Mouse (Mus musculus) cerebellum, adult 9-11 months (tissue): ENCODE measurements at regions not wholly inside any gene's neighbourhood (a gene's known extent, or its start where the extent isn't known, plus 50 kb on each side); places are given as distances from the start of the nearest gene placed in this dataset.

Source experiments
- DNase-seq: peaks from one replicate; pipeline ENCODE4 v3.0.0; 2022

- no peak for DNase-seq
These were observed 313.5 kb downstream of the Bcl11a start for GRCm38 (mm10) chr11:24391385-24391784.

- DNase-seq, result no peak
These were observed 317.6 kb downstream of the Bcl11a start for GRCm38 (mm10) chr11:24395478-24395877.

- DNase-seq, result no peak
These were observed 319.1 kb downstream of the Bcl11a start for GRCm38 (mm10) chr11:24396911-24397310.

GRCm38 (mm10) chr11:24397710-24398109, 319.9 kb downstream of the Bcl11a start:
- DNase-seq, result no peak

DNA sequence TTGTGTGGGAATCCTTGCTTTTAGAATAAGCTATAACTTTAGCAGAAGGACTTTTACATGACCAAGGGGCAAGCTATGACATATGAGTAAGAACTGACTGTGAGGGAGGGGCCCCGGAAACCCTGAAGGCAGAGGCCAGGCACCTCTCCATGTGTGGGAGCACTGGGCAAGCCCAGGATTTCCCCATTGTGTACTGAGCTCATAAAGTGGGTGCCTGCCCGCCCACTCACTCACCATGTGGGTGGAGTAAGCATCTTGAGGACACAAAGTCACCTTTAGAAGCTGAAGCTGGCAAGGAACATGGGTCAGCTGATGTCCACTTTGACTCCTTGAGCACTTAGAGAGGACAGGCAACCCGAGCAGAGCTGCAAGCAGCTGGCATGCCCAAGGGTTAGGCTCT, 323.3 kb downstream of the Bcl11a start:
- no peak for DNase-seq

GRCm38 (mm10) chr11:24402127-24402526, 324.3 kb downstream of the Bcl11a start:
- no peak for DNase-seq

DNA sequence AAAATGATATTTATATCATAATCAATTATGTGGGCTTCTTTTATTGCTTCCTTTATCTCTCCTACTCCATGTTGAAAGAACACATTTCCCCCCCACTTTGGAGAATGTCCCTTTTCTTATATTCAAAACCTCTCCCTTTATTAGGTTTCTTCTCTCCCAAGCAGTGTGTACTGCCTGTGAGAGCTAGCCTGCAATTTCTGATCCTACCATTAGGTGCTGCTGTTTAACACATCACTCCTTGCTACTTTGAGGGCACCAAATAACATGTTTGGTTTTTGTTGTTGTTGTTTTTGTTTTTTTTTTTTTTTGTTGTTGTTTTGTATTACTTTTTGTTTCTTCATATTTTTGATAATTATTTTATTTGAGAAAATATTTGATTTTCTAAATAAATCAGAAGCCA, 336.9 kb downstream of the Bcl11a start:
- DNase-seq, result no peak

GRCm38 (mm10) chr11:24422066-24422775, 344.4 kb downstream of the Bcl11a start:
- no peak for DNase-seq

DNA sequence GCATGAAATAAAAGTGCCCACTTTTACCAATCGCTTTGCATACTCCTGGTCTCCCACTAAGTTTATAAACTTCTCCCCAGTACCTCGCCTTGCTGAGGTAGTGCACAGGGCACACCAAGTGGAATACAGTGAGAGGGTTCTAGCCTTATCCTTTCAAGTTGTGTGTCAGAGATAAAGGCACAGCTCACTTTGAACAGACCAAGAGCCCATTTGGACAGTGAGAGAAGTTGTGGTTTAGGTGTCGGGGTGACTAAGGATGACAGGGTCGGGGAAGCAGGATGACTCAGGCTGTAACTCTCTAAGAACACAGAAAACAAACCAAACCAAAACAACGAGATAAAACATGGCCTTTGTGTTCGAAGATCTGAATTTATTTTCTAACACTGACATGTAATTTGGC, 345.4 kb downstream of the Bcl11a start:
- no peak for DNase-seq

GRCm38 (mm10) chr11:24426995-24427883, 349.4 kb downstream of the Bcl11a start:
- no peak for DNase-seq

DNA sequence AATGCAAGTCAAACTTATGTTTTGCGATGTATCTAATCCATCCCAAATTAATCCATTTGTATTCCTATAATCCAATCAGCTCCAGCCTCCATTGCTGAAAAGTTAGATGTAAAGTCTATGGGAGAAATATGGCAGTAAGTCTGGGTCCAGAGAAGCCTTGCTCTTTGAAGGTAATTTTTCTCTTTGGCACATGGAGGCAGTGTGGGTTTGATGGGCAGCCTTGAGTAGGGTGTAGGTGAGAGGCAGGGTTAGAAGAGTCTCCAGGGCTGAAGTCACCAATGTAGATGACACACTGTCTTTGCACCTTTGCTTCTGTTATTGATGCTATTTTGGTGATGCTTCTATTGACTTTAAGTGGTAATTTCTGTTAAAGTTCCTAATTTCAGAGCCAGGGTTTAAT, 370.8 kb downstream of the Bcl11a start:
- no peak for DNase-seq

- DNase-seq, result no peak
These were observed 374.4 kb downstream of the Bcl11a start for GRCm38 (mm10) chr11:24452267-24452666.

DNA sequence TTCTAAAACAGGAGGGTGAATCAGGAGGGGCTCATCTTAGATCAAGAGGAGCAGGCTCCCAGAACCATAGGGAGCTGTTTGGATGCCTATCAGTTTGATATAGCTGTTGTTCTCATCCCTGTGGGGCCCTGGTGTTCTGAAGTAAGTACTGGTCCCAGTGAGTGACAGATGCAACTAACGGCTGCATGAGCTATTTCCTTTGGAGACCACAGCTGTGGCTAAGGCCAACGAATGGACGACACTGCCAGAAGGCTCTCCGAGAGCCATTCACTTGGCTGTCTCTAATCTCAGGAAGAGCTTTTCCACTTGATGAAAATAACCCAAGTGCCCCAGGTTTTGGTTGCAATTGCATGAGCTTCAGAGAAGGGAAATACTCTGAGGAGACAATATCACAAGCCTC, 386.8 kb downstream of the Bcl11a start:
- DNase-seq, result no peak

DNA sequence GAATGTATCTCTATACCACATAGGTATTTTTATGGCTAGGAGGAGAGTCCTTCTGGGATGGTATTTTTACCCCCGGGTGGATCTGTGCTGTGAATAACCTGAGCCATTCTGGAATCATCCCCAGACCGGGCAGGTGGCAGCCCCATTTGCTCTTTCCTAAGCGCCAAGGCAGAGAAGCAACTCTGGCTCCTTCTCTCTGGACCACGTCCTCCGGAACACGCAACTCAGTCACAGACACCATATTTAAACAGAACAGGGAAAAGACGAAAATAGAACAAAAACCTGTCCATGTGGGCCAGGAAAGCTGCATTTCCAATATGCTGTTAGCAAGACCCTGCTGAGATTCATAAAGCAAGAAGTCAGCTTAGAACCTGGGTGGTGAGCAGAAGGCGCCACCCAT, 389.6 kb downstream of the Bcl11a start:
- peak; percentile 66 for DNase-seq

GRCm38 (mm10) chr11:24470469-24470868, 392.6 kb downstream of the Bcl11a start:
- no peak for DNase-seq

GRCm38 (mm10) chr11:24472617-24473367, 394.9 kb downstream of the Bcl11a start:
- no peak for DNase-seq

GRCm38 (mm10) chr11:24473368-24474010, 395.6 kb downstream of the Bcl11a start:
- DNase-seq, result peak; percentile 7

DNA sequence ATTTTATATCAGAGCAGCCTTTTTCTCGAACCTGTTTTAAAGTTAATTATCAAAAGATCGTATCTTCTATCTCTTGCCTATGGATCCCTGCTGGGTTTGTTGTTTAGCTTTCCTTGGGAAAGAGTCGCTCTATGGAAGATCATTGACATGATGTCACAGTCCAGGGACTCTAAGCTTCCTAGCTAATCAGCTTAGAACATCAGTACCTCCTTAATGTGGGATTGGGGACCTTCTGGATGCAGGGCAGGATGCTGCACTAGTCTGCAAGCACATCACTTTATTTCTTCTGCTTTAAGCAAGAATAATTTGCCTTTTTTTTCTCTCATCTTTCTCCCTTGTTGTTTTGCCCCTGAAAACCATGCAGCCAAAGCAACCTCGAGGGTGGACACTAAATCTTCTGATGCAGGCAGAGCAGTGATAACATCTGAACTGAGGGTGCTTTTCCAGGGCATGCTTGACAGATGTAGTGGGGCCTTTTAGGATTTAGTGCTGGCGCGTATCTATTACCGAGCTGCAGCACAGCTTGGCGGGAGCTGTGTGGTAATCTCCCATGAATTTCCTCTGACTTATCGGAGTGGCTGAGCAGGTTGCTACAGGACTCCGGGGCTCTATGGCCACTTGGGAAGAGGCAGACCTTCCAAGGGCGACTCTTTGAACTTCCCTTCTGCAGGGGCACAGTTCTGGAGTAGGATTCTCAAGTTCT, 425.0 kb downstream of the Bcl11a start:
- no peak for DNase-seq

DNA sequence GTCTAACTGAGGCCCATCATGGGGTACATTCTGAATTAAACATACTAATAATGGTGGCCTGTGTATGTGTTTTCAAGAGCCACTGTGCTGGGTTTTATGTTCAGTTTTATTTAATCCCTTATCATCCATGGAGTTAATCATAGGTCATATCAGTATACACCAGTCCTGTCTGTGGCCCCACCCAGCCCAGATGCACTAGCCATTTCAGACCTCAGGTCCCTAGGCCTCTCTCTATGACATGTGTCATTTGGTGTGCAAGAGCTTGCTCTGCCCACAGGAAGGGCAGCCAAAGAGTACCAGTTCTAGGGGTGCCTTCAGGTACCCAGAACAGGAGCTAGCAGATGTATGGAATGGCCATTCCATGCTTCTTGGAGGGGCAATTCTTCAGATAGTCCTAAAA, 437.7 kb downstream of the Bcl11a start:
- DNase-seq, result no peak

- DNase-seq, result no peak
These were observed 457.6 kb downstream of the Bcl11a start for GRCm38 (mm10) chr11:24535462-24535861.

DNA sequence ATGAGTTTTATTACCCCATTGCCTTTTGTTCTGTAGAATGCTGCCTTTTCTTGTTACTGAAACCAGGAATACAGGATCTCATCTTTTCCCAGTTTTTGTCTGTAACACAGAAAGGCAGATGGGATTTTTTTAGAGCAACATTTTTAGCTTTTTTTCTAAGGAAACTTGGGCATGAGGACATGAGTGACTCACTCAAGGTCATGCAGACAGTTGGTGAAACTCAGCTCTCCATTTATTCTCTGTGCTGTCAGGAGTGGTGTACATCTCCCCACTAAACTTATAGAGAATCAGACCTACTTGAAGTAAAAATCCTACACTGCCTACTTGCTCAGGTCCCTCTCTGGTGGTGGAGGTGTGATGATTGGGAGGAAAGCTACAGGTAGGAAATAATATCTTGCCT, 459.9 kb downstream of the Bcl11a start:
- no peak for DNase-seq

DNA sequence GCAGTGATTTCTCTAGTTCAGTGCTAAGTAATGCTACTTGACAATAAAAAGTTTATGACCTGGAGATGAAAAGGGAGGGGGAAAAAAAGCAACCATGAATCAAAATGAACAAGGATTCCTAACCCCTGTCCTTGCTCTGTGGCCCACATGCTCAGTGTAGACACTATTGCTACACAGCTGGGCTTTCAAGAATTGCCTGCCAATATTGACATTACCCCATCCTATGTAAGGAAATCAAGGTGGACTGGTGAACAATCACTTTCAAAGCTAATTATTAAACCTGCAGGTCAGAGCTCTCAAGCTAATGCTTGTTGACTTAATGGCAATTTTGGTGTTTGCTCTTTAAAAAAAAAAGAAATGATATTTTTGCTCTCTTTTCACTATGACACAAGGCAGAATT, 491.8 kb downstream of the Bcl11a start:
- no peak for DNase-seq
